Mouse (Mus musculus): ENCODE data around the gene Otulin.

The Otulin gene

DNA sequence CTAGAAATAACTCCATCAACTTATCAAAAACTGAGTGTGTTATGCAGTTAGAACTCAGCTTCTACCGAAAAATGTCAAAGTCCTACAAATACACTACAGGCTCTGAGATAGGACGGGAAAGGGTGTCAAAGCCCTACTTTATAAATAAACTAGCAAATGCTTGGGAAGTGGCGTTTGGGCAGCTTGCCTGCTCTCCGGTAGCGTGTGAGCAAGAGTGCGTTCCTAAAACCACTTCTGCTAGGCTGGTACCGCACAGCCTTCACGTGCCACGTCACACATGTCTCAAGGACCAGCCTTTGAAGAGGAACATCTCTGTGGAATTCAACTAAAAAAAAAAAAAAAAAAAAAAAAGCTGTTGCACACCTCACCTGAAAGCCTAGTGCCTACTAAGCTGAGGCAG, 127.3 kb downstream of the Otulin start:
- no peak for DNase-seq (ENCODE audit: low spot score)

DNA sequence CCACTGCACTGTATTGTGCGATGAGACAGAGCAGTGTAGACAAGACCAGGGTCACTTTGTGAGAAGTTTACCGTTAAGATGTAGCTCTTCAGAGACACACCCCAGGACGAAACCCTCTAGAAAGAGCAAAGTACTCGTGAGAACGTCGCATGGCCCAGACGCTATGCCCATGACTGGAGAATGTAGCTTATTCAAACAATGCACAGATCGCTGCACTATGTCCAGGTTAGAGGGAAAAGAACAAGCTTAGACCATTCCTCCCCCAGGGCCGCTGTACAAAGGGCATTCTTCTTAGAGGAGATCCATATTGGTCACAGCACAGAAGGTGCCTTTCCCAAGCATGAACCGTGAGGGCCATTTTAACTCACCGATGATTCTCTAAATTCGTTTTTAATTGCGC, 128.2 kb downstream of the Otulin start:
- no peak for DNase-seq (ENCODE audit: low spot score)

DNA sequence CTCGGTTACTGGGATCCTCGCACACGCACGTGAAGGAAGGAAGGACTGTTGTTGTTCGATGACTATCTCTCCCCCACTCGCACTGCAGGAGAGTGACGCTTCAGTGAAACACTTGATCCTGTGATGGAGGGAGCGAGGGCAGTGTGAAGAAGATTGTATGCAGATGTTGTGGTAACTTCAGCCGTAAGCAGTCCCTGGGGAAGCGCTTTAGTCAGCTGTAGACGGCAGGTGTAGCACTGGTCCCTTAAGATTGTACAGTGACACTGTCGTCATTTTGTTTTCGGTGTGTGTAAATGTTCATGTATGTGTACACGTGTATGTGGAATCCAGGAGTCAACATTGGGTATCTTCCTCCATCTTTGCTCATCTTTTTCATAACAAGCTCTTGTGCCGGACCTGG, 130.1 kb downstream of the Otulin start:
- no peak for DNase-seq (ENCODE audit: low spot score)

DNA sequence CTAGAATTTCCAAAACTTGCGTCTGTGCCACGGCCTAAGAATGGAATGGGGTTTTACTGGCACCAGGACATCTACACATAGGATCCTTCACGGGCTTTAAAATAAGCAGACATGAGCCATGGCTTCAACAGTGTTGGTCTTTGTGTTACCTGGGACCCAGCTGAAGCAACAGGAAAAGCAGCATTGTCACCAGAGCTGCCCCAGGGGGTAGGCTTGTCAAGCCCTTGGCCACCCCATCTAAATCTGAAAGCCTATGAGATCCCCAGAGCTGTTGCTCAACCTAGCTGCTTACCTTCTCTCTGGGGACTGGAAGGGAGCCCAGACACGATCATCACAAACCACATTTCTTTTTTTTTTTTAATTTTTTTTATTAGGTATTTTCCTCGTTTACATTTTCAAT, 132.4 kb downstream of the Otulin start:
- no peak for DNase-seq (ENCODE audit: low spot score)

DNA sequence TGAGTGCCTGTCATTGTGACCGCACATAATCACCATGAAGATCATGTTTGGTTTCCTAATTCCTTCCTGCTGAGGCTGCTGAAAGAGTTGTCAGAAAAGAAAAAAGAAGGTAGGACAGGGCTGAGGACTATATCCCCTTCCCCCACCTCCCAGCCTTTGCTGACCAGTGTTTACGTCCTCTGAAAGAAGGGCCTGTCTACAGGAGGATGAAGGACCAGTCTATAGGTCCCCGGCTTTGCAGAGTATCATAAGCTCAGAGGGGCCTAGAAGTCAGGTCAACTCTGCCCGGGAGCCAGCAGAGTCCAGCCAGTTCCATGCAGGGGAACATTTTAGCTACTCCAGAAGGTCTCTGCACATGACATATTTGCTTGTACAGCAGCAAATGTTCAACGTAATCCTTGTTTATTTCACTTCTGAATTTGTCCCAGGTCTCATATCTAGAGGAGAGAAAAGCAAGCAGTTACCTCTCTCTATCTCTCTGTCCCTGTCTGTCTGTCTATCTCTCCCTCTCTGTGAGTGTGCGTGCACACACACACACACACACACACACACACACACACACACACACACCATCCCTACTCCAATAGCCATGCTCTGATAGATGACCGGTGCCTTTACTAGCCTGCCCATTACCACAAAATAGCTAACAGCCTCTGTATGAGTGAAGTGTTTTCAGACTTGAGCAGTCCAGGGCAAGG, 133.0 kb downstream of the Otulin start:
- DNase-seq (ENCODE audit: low spot score) = no peak

DNA sequence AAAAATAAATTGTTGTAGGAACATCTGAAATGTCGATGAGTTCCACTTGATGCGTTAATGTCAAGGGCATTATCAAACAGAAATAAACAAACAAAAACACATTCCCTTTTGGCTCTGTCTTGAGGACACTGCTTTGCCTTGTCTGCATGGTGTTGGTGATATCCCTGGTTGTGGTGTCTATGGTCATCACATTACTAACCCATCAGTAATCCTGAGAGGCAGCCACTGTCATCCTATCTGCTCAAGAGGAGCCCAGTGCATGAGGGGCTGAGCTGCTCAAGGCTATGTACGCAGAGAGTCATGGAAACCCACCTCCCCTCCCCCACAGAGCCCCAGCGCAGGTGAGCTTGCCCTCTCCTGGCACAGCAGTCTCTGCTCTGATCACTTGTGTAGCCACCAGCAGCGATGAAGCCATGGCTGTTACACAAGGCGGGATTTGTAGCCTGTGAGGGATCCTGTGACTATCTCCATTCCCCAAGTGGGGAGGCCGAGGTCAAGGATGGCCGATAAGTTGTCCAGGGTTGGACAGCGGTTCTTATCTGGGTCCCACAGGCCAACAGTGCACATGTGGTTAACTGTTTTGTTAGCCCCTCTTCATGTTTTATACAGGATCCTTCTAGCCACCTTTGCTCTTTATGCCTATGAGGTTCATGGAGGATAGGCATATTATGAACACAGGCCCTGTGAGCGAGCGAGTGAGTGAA, 133.7 kb downstream of the Otulin start:
- DNase-seq (ENCODE audit: low spot score) = no peak

DNA sequence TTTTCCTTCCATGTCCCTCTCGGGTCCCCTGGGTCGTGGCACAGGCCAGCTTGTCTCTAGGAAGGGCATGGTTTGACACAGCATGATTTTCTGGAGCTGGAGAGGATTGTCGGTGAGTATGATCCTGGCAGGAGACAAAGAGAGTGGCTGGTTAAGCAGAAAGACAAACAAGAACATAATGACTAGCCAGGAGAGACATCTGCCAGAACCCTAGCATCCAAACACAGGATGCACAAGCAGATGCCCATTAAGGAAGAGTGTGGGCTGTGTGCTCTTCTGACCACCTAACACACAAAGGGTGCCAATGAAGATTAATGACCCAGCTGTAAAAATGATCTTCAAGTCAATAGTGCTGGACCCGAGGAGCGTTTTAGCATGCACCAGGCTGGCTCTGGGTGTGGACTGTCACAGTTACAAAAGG, 134.5 kb downstream of the Otulin start:
- no peak for DNase-seq (ENCODE audit: low spot score)

DNA sequence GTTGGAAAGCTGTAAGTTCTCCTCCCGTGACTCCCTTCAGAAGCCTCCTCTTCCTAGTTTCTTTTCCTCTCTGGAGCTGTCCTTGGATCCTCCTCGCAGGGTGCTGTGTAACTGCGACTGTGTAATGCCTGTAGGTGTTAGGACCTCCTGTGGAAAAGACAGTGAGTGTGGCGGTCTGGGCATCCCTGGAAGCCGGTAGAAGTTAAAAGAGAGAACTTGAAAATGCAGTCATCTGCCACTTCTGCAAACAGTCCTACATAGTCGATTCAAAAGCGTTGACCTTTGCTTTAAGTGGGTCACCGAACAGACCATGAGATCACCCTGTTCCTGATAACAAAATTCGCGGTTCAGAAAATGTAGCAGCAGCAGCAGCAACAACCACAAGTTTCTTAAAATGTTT, 137.0 kb downstream of the Otulin start:
- no peak for DNase-seq (ENCODE audit: low spot score)

DNA sequence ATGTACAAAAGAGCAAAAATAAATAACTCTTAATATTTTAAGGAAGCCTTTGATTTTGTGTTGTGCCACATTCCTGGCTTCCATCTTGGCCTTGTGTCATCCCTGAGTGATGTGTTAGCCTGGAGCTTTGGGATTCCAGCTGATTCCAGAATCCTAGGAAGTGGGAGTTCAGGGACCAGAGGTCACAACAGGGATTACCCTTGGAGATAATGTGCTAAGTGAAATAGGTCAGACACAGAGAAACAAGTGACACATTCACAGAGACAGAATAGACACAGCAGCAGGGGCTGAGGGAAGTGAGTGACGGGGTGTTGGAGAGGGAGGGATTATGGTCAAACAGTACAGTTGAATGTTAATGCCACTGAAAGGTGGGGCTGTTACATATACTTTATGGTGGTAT, 137.8 kb downstream of the Otulin start:
- no peak for DNase-seq (ENCODE audit: low spot score)
